Mouse (Mus musculus): ENCODE measurements around the gene Cd300a. TPM values are rescaled to one million over a fixed set of nuclear protein-coding genes. Genes with fewer than 3 reads are reported as not detected.

Cd300a gene
- polyA plus RNA-seq, 1 experiment from 2014 or later: 5.4 TPM

DNA sequence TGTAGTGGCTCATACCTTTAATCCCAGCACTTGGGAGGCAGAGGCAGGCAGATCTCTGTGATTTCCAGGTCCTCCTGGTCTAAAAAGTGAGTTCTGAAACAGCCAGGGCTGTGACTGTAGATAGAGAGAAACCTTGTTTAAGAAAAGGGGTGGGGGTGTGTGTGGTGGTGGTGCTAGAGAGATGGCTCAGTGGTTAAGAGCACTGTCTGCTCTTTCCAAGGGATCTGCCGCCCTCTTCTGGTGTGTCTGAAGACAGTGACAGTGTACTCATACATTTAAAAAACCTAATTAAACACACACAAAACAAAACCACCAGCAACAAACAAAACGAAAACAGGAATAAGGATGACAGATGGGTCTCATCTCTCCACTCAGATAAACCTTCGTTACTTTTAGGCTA, 27.2 kb upstream of the Cd300a start:
- H3K9me3 ChIP-seq (ENCODE audit: control insufficient read depth, low read length): no peaks in the 10 kb centered on the region
- H3K27me3 ChIP-seq (replicated peaks; ENCODE audit: control insufficient read depth, insufficient read depth, low read length): no peaks in the 10 kb centered on the region
- ATAC-seq (replicated peaks; ENCODE audit: low FRiP score) (no peak), DNase-seq (ENCODE audit: low spot score) (no peak)
- H3K4me2 ChIP-seq: no peak overlapping the region
- no peaks in the 10 kb centered on the region; the same call in 1 of the 2 replicates for H3K36me3 ChIP-seq (ENCODE audit: control insufficient read depth, insufficient read depth, low read length)
- no peak overlapping the region for H3K9ac ChIP-seq (ENCODE audit: low read depth, low read length)
- H3K4me3 ChIP-seq (ENCODE audit: low read depth, low read length): no peak overlapping the region
- WGBS: 67% methylated on average over 3 of the region's 3 CpGs
- H3K4me1 ChIP-seq (replicated peaks; ENCODE audit: control insufficient read depth, insufficient read depth, low read length): peaks cover 20% of the 10 kb centered on the region
- H3K27ac ChIP-seq (ENCODE audit: low read depth, low read length): no peak overlapping the region

DNA sequence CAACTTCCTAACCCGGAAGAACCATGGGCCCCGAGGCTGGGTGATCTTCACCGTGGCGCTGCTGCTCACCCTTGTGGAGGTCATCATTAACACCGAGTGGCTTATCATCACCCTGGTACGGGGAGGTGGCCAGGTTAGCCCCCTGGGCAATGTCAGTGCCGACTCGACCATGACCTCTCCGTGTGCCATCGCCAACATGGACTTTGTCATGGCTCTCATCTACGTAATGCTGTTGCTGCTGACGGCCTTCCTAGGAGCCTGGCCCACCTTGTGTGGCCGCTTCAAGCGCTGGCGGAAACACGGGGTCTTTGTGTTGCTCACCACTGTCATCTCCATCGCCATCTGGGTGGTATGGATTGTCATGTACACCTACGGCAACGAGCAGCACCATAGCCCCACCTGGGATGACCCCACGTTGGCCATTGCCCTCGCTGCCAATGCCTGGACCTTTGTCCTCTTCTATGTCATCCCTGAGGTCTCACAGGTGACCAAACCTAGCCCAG, 25.9 kb upstream of the Cd300a start:
- no peak overlapping the region for H3K4me3 ChIP-seq (ENCODE audit: low read depth, low read length)
- H3K9ac ChIP-seq (ENCODE audit: low read depth, low read length): no peak overlapping the region
- DNase-seq (ENCODE audit: low spot score): no peak
- H3K4me2 ChIP-seq: no peak overlapping the region
- H3K27ac ChIP-seq (ENCODE audit: low read depth, low read length): no peak overlapping the region
- no peak for ATAC-seq (replicated peaks; ENCODE audit: low FRiP score)
- no peaks in the 10 kb centered on the region; the same call in 1 of the 2 replicates for H3K36me3 ChIP-seq (ENCODE audit: control insufficient read depth, insufficient read depth, low read length)
- H3K9me3 ChIP-seq (ENCODE audit: control insufficient read depth, low read length): no peaks in the 10 kb centered on the region
- peaks cover 25% of the 10 kb centered on the region for H3K4me1 ChIP-seq (replicated peaks; ENCODE audit: control insufficient read depth, insufficient read depth, low read length)
- 83% methylated on average over 21 of the region's 21 CpGs for WGBS
- H3K27me3 ChIP-seq (replicated peaks; ENCODE audit: control insufficient read depth, insufficient read depth, low read length): no peaks in the 10 kb centered on the region

DNA sequence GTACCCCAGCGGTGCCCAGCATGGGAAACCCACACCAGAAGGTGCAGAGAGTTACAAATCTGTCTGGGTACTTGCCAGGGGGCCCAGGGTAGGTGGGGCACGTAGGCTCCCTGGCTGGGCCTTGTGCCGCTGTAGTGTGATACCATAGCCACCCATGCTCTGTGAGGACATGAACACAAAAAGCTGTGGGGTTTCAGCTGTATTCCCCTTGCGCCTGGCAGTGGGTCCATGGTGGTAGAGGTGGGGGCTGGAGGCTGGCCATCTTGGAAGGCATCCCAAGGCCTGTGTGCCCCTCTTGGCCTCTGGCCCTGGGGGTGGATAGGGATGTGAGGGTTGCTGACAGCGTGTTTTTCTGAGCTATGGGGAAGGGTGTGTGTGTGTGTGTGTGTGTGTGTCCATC, 23.8 kb upstream of the Cd300a start:
- 72% methylated on average over 5 of the region's 5 CpGs for WGBS
- Histone ChIP-seq H3K27ac (ENCODE audit: low read depth, low read length) (peak overlapping the region; percentile 86; the same call in 1 of the 2 replicates), H3K9me3 (ENCODE audit: control insufficient read depth, low read length) (no peaks in the 10 kb centered on the region), H3K4me1 (replicated peaks; ENCODE audit: control insufficient read depth, insufficient read depth, low read length) (peaks cover 25% of the 10 kb centered on the region), H3K4me2 (no peak overlapping the region), H3K36me3 (ENCODE audit: control insufficient read depth, insufficient read depth, low read length) (peaks cover 4% of the 10 kb centered on the region), H3K9ac (ENCODE audit: low read depth, low read length) (no peak overlapping the region), H3K4me3 (ENCODE audit: low read depth, low read length) (no peak overlapping the region), H3K27me3 (replicated peaks; ENCODE audit: control insufficient read depth, insufficient read depth, low read length) (no peaks in the 10 kb centered on the region)
- ATAC-seq (replicated peaks; ENCODE audit: low FRiP score) (no peak), DNase-seq (ENCODE audit: low spot score) (no peak)

DNA sequence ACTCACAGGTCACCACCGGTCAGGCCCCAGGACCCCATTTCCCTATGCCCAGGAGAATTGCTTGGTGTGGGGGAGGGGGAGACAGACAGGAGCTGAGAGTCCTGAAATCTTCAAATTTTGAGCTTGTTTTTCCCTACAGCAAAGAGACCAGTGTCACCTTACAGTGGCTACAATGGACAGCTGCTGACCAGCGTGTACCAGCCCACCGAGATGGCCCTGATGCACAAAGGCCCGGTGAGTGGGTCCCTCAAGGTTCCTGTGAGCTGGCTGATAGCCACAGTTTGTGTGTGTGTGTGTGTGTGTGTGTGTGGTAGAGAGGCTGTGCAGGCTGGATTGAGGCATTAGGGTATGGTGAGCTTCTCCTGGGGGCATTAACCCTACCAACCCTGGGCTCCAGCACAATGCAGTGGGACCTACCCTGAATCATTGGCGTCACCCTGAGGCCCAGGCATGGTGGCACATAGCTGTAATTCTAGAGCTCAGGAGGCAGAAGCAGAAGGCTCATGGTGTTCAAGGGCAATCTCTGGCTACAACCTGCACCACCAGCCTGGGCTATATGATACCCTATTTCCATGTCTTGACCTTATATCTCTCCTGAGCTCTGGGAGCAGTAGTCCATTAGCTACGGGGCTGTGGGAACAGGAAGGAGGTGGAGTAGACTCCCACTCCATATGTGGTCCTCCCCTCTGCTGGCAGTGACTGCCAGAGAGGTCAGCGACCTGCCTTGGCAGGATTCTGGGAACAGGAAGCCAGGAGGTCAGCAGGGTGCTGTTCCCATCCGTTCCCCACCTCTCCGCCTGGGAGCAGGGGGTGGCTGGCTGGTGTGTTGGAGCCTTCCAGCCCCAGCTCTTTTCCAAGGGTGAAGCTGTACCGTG, 23.1 kb upstream of the Cd300a start:
- Histone ChIP-seq H3K36me3 (ENCODE audit: control insufficient read depth, insufficient read depth, low read length) (peaks cover 4% of the 10 kb centered on the region), H3K27me3 (replicated peaks; ENCODE audit: control insufficient read depth, insufficient read depth, low read length) (no peaks in the 10 kb centered on the region), H3K4me2 (peak overlapping the region; percentile 38), H3K27ac (ENCODE audit: low read depth, low read length) (peak overlapping the region; percentile 86), H3K9ac (ENCODE audit: low read depth, low read length) (peak overlapping the region; percentile 54), H3K9me3 (ENCODE audit: control insufficient read depth, low read length) (no peaks in the 10 kb centered on the region), H3K4me3 (ENCODE audit: low read depth, low read length) (no peak overlapping the region), H3K4me1 (replicated peaks; ENCODE audit: control insufficient read depth, insufficient read depth, low read length) (peaks cover 25% of the 10 kb centered on the region)
- WGBS: 53% methylated on average over 10 of the region's 10 CpGs
- DNase-seq (ENCODE audit: low spot score): peak; percentile 53
- peak; percentile 65 for ATAC-seq (replicated peaks; ENCODE audit: low FRiP score)

DNA sequence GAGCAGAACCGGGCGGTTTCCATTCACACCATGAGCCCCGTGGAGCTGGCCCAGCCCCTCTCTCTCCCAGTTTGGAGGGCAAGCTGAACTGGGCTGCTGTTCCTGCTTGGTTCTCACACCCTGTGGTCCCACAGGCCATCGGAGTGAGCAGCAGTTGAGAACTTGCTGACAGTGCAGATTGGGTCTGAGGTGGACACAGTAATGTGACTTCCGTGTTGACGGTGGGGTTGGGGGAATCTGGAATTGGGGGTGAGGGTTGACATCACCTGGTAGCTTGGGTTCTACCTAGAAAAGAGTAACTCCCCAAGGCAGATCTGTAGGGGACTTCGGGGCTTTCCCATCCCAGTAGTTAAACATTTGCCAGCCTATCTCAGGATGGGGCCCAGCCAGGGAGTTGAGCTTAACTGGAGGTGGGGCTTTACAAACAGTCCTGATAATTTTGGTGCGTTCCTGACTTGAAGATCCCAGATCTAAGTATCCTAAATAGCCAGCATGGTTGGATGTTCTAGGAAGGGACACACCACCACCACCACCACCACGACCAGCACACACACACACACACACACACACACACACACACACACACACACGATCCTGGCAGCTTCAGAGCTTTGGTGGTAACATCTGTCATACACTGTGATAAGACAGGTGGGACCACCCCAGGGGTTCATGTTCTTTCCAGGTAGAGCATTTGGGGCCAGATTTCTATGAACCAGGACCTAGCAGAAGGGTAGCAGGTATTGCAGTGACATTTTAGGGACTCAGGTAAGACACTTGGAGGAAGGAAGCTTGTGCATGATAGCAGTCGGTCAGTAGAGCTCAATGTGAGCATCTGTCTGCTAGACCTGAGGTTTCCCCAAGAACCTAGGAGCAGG, 22.2 kb upstream of the Cd300a start:
- peak overlapping the region; percentile 86 for H3K27ac ChIP-seq (ENCODE audit: low read depth, low read length)
- peak overlapping the region; percentile 54 for H3K9ac ChIP-seq (ENCODE audit: low read depth, low read length)
- DNase-seq (ENCODE audit: low spot score) (no peak), ATAC-seq (replicated peaks; ENCODE audit: low FRiP score) (peak; percentile 42)
- peaks cover 25% of the 10 kb centered on the region for H3K4me1 ChIP-seq (replicated peaks; ENCODE audit: control insufficient read depth, insufficient read depth, low read length)
- H3K4me2 ChIP-seq: peak overlapping the region; percentile 38
- no peaks in the 10 kb centered on the region for H3K27me3 ChIP-seq (replicated peaks; ENCODE audit: control insufficient read depth, insufficient read depth, low read length)
- WGBS: 42% methylated on average over 11 of the region's 11 CpGs
- H3K9me3 ChIP-seq (ENCODE audit: control insufficient read depth, low read length): no peaks in the 10 kb centered on the region
- H3K4me3 ChIP-seq (ENCODE audit: low read depth, low read length): no peak overlapping the region
- H3K36me3 ChIP-seq (ENCODE audit: control insufficient read depth, insufficient read depth, low read length): peaks cover 4% of the 10 kb centered on the region

DNA sequence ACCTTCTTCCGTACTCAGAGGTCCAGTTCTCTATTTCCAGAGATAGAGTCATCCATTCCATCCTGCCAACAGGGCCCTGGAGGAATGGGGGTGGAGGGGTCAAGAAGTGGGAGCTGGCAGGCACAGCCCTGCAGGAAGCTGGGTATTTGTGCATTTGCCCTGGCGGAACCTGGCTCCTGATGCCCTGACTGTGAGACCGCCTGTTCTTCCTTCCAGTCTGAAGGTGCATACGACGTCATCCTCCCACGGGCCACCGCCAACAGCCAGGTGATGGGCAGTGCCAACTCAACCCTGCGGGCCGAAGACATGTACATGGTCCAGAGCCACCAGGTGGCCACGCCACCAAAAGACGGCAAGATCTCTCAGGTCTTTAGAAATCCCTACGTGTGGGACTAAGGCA, 21.6 kb upstream of the Cd300a start:
- WGBS: 84% methylated on average over 12 of the region's 12 CpGs
- DNase-seq (ENCODE audit: low spot score): no peak
- no peaks in the 10 kb centered on the region for H3K9me3 ChIP-seq (ENCODE audit: control insufficient read depth, low read length)
- H3K4me2 ChIP-seq: no peak overlapping the region
- H3K27me3 ChIP-seq (replicated peaks; ENCODE audit: control insufficient read depth, insufficient read depth, low read length): no peaks in the 10 kb centered on the region
- no peak overlapping the region for H3K4me3 ChIP-seq (ENCODE audit: low read depth, low read length)
- H3K27ac ChIP-seq (ENCODE audit: low read depth, low read length): peak overlapping the region; percentile 14; the same call in 1 of the 2 replicates
- no peak for ATAC-seq (replicated peaks; ENCODE audit: low FRiP score)
- H3K36me3 ChIP-seq (ENCODE audit: control insufficient read depth, insufficient read depth, low read length): peaks cover 4% of the 10 kb centered on the region
- H3K4me1 ChIP-seq (replicated peaks; ENCODE audit: control insufficient read depth, insufficient read depth, low read length): peaks cover 32% of the 10 kb centered on the region
- no peak overlapping the region for H3K9ac ChIP-seq (ENCODE audit: low read depth, low read length)

DNA sequence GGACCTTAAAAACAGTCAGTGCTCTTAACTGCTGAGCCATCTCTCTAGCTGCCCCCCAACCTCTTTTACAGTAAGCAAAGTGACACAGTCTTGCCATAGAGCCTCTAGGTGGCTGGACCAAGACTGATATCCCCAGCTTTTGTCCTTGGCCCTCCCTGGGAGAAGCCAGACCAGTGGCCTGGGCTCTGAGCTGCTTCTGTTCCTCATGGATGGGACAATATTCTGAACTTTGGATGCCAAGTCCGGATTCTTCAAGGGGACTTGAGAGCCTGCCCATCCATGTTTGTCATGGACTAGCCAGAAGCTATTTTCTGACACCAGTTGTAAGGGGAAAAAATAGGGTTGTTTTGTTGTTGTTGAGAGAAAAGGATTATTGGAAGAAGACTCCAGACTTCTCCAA, 20.1 kb upstream of the Cd300a start:
- 81% methylated on average over 1 of the region's 1 CpGs for WGBS
- ATAC-seq (replicated peaks; ENCODE audit: low FRiP score): no peak
- H3K4me1 ChIP-seq (replicated peaks; ENCODE audit: control insufficient read depth, insufficient read depth, low read length): peaks cover 40% of the 10 kb centered on the region

DNA sequence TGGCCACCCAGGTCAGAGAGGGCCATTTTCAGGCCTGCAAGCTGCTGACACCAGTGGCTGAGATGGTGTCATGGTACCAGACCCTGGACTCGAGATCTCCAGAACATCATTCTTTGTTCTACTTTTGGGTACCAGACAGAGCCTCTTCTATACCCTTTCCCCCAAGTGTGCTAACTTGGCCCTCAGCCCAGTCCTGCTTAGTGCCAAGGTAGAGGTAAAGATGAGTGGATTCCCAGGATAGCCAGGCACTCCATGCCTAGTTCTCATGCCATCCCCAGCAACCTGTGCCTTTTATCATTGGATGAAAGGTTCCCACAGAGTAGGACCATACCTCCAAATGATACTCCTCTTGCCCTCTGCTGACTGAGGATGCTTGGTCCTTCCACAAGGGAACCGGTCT, 18.3 kb upstream of the Cd300a start:
- WGBS: 81% methylated on average over 2 of the region's 2 CpGs
- Histone ChIP-seq H3K27me3 (replicated peaks; ENCODE audit: control insufficient read depth, insufficient read depth, low read length) (no peaks in the 10 kb centered on the region), H3K4me3 (ENCODE audit: low read depth, low read length) (no peak overlapping the region), H3K4me1 (replicated peaks; ENCODE audit: control insufficient read depth, insufficient read depth, low read length) (peaks cover 37% of the 10 kb centered on the region), H3K27ac (ENCODE audit: low read depth, low read length) (no peak overlapping the region), H3K9ac (ENCODE audit: low read depth, low read length) (no peak overlapping the region), H3K4me2 (no peak overlapping the region), H3K36me3 (ENCODE audit: control insufficient read depth, insufficient read depth, low read length) (peaks cover 4% of the 10 kb centered on the region), H3K9me3 (ENCODE audit: control insufficient read depth, low read length) (no peaks in the 10 kb centered on the region)
- DNase-seq (ENCODE audit: low spot score) (no peak), ATAC-seq (replicated peaks; ENCODE audit: low FRiP score) (no peak)

More for the DNA sequence above, 20.1 kb upstream of the Cd300a start:
- H3K9ac ChIP-seq (ENCODE audit: low read depth, low read length): no peak overlapping the region
- no peak overlapping the region for H3K4me2 ChIP-seq
- no peak for DNase-seq (ENCODE audit: low spot score)
- H3K36me3 ChIP-seq (ENCODE audit: control insufficient read depth, insufficient read depth, low read length): peaks cover 4% of the 10 kb centered on the region
- H3K27ac ChIP-seq (ENCODE audit: low read depth, low read length): no peak overlapping the region
- H3K4me3 ChIP-seq (ENCODE audit: low read depth, low read length): no peak overlapping the region
- H3K9me3 ChIP-seq (ENCODE audit: control insufficient read depth, low read length): no peaks in the 10 kb centered on the region
- no peaks in the 10 kb centered on the region for H3K27me3 ChIP-seq (replicated peaks; ENCODE audit: control insufficient read depth, insufficient read depth, low read length)

Data from liver, embryonic 11.5 days (tissue).